Mouse (Mus musculus): ENCODE measurements around the gene Smim7.

Gene Smim7

GRCm38 (mm10) chr8:72570633-72571610, at the start of gene Smim7:
Gene Smim7, minus strand, starts transcription at chr8:72571088.
- peak; percentile 98 for DNase-seq (ENCODE audit: low spot score)

GRCm38 (mm10) chr8:72590198-72590597, 19.3 kb upstream of the Smim7 start:
- DNase-seq (ENCODE audit: low spot score) = peak; percentile 63

GRCm38 (mm10) chr8:72589286-72589685, 18.4 kb upstream of the Smim7 start:
- DNase-seq (ENCODE audit: low spot score) = peak; percentile 75

GRCm38 (mm10) chr8:72588865-72589264, 18.0 kb upstream of the Smim7 start:
- no peak for DNase-seq (ENCODE audit: low spot score)

- no peak for DNase-seq (ENCODE audit: low spot score)
Observed at GRCm38 (mm10) chr8:72587806-72588205, 16.9 kb upstream of the Smim7 start.

- no peak for DNase-seq (ENCODE audit: low spot score)
Observed at GRCm38 (mm10) chr8:72584390-72584789, 13.5 kb upstream of the Smim7 start.

GRCm38 (mm10) chr8:72583056-72583771, 12.3 kb upstream of the Smim7 start:
- peak; percentile 61 for DNase-seq (ENCODE audit: low spot score)

- DNase-seq (ENCODE audit: low spot score) = no peak
Observed at GRCm38 (mm10) chr8:72579374-72579773, 8.5 kb upstream of the Smim7 start.

- DNase-seq (ENCODE audit: low spot score) = no peak
Observed at GRCm38 (mm10) chr8:72577941-72578340, 7.1 kb upstream of the Smim7 start.

- no peak for DNase-seq (ENCODE audit: low spot score)
Observed at GRCm38 (mm10) chr8:72577266-72577665, 6.4 kb upstream of the Smim7 start.

- no peak for DNase-seq (ENCODE audit: low spot score)
Observed at GRCm38 (mm10) chr8:72575915-72576314, 5.0 kb upstream of the Smim7 start.

GRCm38 (mm10) chr8:72573450-72573849, 2.6 kb upstream of the Smim7 start:
- no peak for DNase-seq (ENCODE audit: low spot score)

- no peak for DNase-seq (ENCODE audit: low spot score)
Observed at GRCm38 (mm10) chr8:72572507-72572906, 1.6 kb upstream of the Smim7 start.

GRCm38 (mm10) chr8:72571611-72572473, 954 bp upstream of the Smim7 start, which contains the start of gene Tmem38a:
Gene Tmem38a, plus strand, starts transcription at chr8:72572055.
- DNase-seq (ENCODE audit: low spot score) = peak; percentile 80

GRCm38 (mm10) chr8:72565970-72566369, 4.9 kb downstream of the Smim7 start:
- no peak for DNase-seq (ENCODE audit: low spot score)

GRCm38 (mm10) chr8:72561111-72561689, 9.7 kb downstream of the Smim7 start:
- no peak for DNase-seq (ENCODE audit: low spot score)

GRCm38 (mm10) chr8:72555770-72556169, 15.1 kb downstream of the Smim7 start:
- DNase-seq (ENCODE audit: low spot score) = no peak

GRCm38 (mm10) chr8:72549314-72549892, 21.5 kb downstream of the Smim7 start:
- no peak for DNase-seq (ENCODE audit: low spot score)

- DNase-seq (ENCODE audit: low spot score) = peak; percentile 19
Observed at GRCm38 (mm10) chr8:72548644-72549313, 22.1 kb downstream of the Smim7 start.

GRCm38 (mm10) chr8:72547802-72548643, 22.9 kb downstream of the Smim7 start, which contains the start of gene Med26:
Gene Med26, minus strand, starts transcription at chr8:72548270.
- DNase-seq (ENCODE audit: low spot score) = peak; percentile 98

Measured in layer of hippocampus, adult 11-12 months (tissue).